Mouse (Mus musculus) forebrain, embryonic 16.5 days (tissue): ENCODE results near the gene Kcnk10. TPM values are rescaled to one million over a fixed set of nuclear protein-coding genes. Genes with fewer than 3 reads are reported as not detected.

ENCODE experiments used
- ATAC-seq: fragments of 200-750 bp; cut with Nextera tagmentation; 2 replicates; pipeline ENCODE4 v1.8.0; 2017; ENCODE audit warnings: mild to moderate bottlenecking, moderate library complexity
- H3K27ac ChIP-seq: fragments of 300-500 bp; sonication (generic); 2 replicates; pipeline ENCODE4 v1.5.1; 2014; ENCODE audit warnings: low read length, control low read depth
- H3K27me3 ChIP-seq: fragments of 300-500 bp; sonication (generic); replicated peaks from 2 replicates; pipeline ENCODE4 v1.6.1; 2014; ENCODE audit warnings: low read length; ENCODE audit not compliant: control insufficient read depth, insufficient read depth
- H3K36me3 ChIP-seq: fragments of 300-500 bp; sonication (generic); 2 replicates; pipeline ENCODE4 v1.6.1; 2014; ENCODE audit not compliant: control insufficient read depth, insufficient read depth
- H3K4me1 ChIP-seq: fragments of 300-500 bp; sonication (generic); replicated peaks from 2 replicates; pipeline ENCODE4 v1.6.1; 2014; ENCODE audit warnings: low read length; ENCODE audit not compliant: control insufficient read depth, insufficient read depth
- H3K4me2 ChIP-seq: fragments of 300-500 bp; sonication (generic); 2 replicates; pipeline ENCODE4 v1.6.1; 2014; ENCODE audit warnings: mild to moderate bottlenecking, low read length, control low read depth
- H3K4me3 ChIP-seq: fragments of 300-500 bp; sonication (generic); replicated peaks from 2 replicates; pipeline ENCODE4 v1.5.1; 2014; ENCODE audit warnings: mild to moderate bottlenecking, low read length, control low read depth
- H3K9ac ChIP-seq: fragments of 300-500 bp; sonication (generic); replicated peaks from 2 replicates; pipeline ENCODE4 v1.6.1; 2014; ENCODE audit warnings: low read depth, low read length, control low read depth
- H3K9me3 ChIP-seq: fragments of 300-500 bp; sonication (generic); 2 replicates; pipeline ENCODE4 v1.6.1; 2016; ENCODE audit warnings: low read length; ENCODE audit not compliant: control insufficient read depth
- WGBS: fragments of 180-500 bp; shearing (Covaris S2); extraction: QIAGEN DNeasy Blood & Tissue Kit; methylation state at CpG from one replicate; pipeline ENCODE4 v1.1.7; 2014; 5-methylcytosine and 5-hydroxymethylcytosine counted together
- polyA plus RNA-seq: library from polyadenylated mRNA; unstranded; fragments of >200 nt; fragmentation: Nextera tagmentation; extraction: Ambion mirVana; gene quantifications from 2 replicates; pipeline ENCODE4 v1.2.1, GENCODE M21; 2015

Kcnk10 gene
- polyA plus RNA-seq, 1 experiment from 2014 or later, result 58.8 TPM

DNA sequence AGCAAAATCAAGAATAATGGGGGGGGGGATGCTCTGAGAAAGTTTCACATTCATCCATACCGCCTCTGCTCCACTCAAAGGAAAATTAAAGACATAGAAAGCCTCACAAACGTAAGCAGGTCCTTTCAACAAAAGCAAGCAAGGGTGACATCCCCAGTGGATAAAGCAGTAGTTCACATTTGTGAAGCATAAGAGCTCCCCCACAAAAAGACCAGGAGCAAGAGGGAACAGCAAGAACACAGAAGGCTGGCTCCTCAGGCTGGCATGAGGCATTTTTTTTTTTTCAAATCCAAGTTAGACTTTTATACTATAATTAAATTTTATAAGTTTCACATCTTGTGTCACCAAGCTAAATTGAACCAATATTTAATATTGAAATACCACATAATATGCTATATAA, 168.5 kb downstream of the Kcnk10 start:
- Histone ChIP-seq H3K9ac (no peak overlapping the region), H3K27ac (no peak overlapping the region), H3K36me3 (no peaks in the 10 kb centered on the region), H3K4me1 (no peaks in the 10 kb centered on the region), H3K27me3 (no peaks in the 10 kb centered on the region), H3K4me3 (no peak overlapping the region), H3K9me3 (no peaks in the 10 kb centered on the region), H3K4me2 (no peak overlapping the region)
- WGBS, result 45% methylated on average over 2 of the region's 2 CpGs
- ATAC-seq, result no peak

DNA sequence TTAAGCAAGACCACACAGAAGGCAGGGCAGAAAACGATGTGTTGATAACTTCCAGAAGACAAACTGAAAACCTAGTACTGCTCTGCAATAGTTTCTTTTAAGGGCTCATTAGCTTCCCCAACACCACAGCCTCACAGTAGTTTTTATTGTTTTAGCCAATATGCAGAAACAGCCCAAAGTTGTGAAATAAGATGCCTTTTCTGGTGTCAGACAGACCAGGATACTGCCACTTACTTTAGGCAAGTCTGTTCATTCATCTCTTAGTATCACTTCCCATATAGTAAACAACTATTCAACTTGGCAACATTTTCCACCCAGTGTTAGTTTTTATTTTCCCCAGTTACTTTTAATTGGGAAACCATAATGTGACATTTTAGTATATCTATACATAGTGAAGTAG, 171.5 kb downstream of the Kcnk10 start:
- ATAC-seq, result no peak
- WGBS, result 55% methylated on average over 1 of the region's 1 CpGs

DNA sequence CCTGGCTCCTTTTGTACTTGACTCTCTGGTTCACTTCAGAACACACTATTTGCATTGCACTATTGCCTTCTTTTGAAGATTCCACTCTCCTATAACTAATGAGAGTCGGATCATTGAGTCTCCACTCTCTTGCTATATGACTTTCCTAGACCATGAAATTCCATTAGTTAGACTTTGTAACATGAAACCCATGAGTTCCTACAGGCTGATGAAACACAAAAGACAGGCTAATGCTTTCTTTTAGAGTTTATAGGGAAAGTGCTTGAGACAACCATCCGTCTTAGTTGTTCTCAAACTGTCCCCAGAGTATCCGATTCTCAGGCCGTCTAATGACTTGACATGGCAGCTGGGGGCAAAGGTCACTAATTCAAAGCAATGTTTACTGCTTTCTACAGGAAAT, 172.0 kb downstream of the Kcnk10 start:
- ATAC-seq, result no peak
- no peaks in the 10 kb centered on the region for H3K4me1 ChIP-seq
- no peaks in the 10 kb centered on the region for H3K36me3 ChIP-seq
- no peak overlapping the region for H3K4me2 ChIP-seq
- H3K4me3 ChIP-seq, result no peak overlapping the region
- no peaks in the 10 kb centered on the region for H3K9me3 ChIP-seq
- H3K27me3 ChIP-seq, result no peaks in the 10 kb centered on the region
- H3K9ac ChIP-seq, result no peak overlapping the region
- WGBS, result 35% methylated on average over 4 of the region's 4 CpGs
- no peak overlapping the region for H3K27ac ChIP-seq

More for the DNA sequence above, 171.5 kb downstream of the Kcnk10 start:
- no peaks in the 10 kb centered on the region for H3K9me3 ChIP-seq
- no peaks in the 10 kb centered on the region for H3K27me3 ChIP-seq
- H3K4me1 ChIP-seq, result no peaks in the 10 kb centered on the region
- H3K27ac ChIP-seq, result no peak overlapping the region
- H3K4me3 ChIP-seq, result no peak overlapping the region
- no peak overlapping the region for H3K4me2 ChIP-seq
- no peaks in the 10 kb centered on the region for H3K36me3 ChIP-seq
- H3K9ac ChIP-seq, result no peak overlapping the region

DNA sequence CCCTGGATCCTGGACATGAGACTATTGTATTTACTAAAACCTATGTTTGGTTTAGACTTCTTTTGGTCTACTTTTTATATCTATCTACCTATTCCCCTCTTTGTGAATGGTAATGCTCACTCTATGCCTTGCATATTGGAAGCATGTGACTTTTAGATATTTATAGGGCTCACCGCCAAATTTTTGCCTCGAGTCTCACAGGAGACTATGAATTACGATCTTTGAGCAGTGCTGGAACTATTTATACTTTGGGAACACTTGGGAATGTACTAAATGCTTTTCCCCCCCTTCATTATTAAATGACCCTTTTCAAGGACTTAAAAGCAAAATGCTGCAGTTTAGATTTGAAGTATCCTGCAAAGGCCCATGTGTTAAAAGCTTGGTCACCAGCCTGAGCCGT, 181.5 kb downstream of the Kcnk10 start:
- H3K36me3 ChIP-seq, result no peaks in the 10 kb centered on the region
- H3K9ac ChIP-seq, result no peak overlapping the region
- no peaks in the 10 kb centered on the region for H3K9me3 ChIP-seq
- H3K27me3 ChIP-seq, result no peaks in the 10 kb centered on the region
- no peaks in the 10 kb centered on the region for H3K4me1 ChIP-seq
- 88% methylated on average over 4 of the region's 4 CpGs for WGBS
- no peak for ATAC-seq
- H3K4me3 ChIP-seq, result no peak overlapping the region
- no peak overlapping the region for H3K4me2 ChIP-seq
- no peak overlapping the region for H3K27ac ChIP-seq

DNA sequence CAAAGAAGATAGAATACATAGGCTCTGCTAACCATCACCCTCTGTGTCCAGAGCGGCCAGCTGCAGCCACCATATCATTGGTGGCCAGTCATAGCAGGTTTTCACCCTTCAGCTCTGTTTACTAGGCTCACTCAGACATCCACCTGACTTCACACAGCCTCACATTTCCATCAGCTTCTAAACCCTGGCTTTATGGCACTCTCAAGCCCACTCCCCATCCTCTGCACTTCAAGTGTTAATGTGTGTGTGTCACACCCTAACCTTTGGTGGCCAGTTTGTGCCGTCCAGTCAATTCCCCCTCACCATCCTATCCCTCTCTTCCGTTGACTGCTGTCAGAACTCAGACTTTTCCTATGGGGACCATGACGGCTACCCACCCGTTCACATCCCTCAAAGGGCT, 184.0 kb downstream of the Kcnk10 start:
- H3K27me3 ChIP-seq, result no peaks in the 10 kb centered on the region
- 93% methylated on average over 5 of the region's 5 CpGs for WGBS
- no peak overlapping the region for H3K27ac ChIP-seq
- H3K9ac ChIP-seq, result no peak overlapping the region
- ATAC-seq, result no peak
- H3K4me1 ChIP-seq, result no peaks in the 10 kb centered on the region
- no peak overlapping the region for H3K4me2 ChIP-seq
- H3K36me3 ChIP-seq, result no peaks in the 10 kb centered on the region
- H3K9me3 ChIP-seq, result no peaks in the 10 kb centered on the region
- no peak overlapping the region for H3K4me3 ChIP-seq

DNA sequence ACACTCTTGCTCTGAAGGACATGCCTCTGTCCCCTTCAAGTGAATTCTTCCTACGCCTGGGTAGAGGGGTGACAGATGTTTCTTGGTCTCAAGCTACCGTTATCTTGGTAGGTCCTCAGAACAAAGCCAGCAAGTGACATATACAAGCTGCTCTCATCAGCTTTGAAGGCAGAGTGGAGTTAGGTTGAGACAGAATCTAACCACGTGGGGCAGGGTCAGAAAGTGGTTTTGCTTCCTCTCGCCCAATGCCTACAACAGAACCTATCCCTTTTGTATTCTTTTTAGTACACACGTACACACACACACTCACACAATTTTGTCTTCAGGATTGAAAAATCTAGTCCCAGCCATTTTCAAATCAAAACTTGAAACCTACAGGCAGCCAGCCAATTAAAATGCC, 186.8 kb downstream of the Kcnk10 start:
- no peaks in the 10 kb centered on the region for H3K4me1 ChIP-seq
- no peak overlapping the region for H3K9ac ChIP-seq
- no peaks in the 10 kb centered on the region for H3K36me3 ChIP-seq
- no peak for ATAC-seq
- no peaks in the 10 kb centered on the region for H3K27me3 ChIP-seq
- H3K4me3 ChIP-seq, result no peak overlapping the region
- H3K27ac ChIP-seq, result no peak overlapping the region
- WGBS, result 84% methylated on average over 5 of the region's 5 CpGs
- H3K4me2 ChIP-seq, result no peak overlapping the region
- no peaks in the 10 kb centered on the region for H3K9me3 ChIP-seq

DNA sequence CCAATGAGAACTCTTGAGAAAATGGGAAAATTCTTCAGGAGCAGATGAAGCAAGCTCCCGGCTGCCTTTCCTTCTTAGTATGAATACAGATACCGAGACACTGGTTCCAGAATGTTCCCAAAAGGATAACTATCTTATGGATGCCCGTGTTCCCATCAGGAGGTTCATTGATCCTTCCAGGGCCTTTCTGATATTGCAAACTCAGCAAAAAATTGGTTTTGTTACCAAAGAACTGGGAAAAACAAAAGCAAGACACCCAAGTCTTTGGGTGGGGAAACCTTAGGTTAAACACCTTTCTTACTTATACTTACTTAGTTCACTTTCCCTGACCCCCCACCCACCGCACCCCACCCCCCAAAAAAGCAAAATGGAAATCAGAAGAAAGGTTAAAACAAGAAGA, 188.5 kb downstream of the Kcnk10 start:
- Histone ChIP-seq H3K9me3 (no peaks in the 10 kb centered on the region), H3K27ac (no peak overlapping the region), H3K36me3 (no peaks in the 10 kb centered on the region), H3K27me3 (no peaks in the 10 kb centered on the region), H3K4me2 (no peak overlapping the region), H3K9ac (no peak overlapping the region), H3K4me1 (no peaks in the 10 kb centered on the region), H3K4me3 (no peak overlapping the region)
- 90% methylated on average over 4 of the region's 4 CpGs for WGBS
- no peak for ATAC-seq

Other genes starting within 250 kb of the Kcnk10 start
- 27.4 and 32.1 TPM in 2 replicates for gene Spata7, start 49.8 kb upstream of the Kcnk10 start, polyA plus RNA-seq
- 5.4 and 5.5 TPM in 2 replicates for gene Ptpn21, start 159.1 kb upstream of the Kcnk10 start, polyA plus RNA-seq
- gene Zc3h14, start 168.7 kb upstream of the Kcnk10 start, polyA plus RNA-seq, result 127 and 136 TPM in 2 replicates